Mouse (Mus musculus) MEL-GATA-1-ER (cell line): ENCODE measurements around the gene 1600002K03Rik.
A peak's percentile ranks its signal among the peaks of the same experiment; 100 is the strongest.
"Not testable (repeated sequence)": the region's sequence is repeated elsewhere in the genome, so short reads cannot be mapped to it uniquely, and the experiment has no call there.

Experiments
- DNase-seq: peaks from one replicate; pipeline ENCODE4 v3.0.0-alpha.2; 2012; ENCODE audit warnings: low read depth; ENCODE audit errors: extremely low read depth

Gene 1600002K03Rik

DNA sequence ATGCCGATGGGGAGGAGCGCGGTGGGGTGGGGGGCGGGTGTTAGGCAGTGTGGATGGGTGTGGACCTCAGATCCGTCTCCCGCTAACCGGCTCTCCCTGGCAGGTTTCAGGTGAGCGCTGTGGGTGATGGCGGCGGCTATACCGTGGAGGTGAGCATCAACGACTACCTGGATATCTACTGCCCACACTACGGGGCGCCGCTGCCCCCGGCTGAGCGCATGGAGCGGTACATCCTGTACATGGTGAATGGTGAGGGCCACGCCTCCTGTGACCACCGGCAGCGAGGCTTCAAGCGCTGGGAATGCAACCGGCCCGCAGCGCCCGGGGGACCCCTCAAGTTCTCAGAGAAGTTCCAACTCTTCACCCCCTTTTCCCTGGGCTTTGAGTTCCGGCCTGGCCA lies 13.9 kb downstream of the 1600002K03Rik start:
- no peak for DNase-seq

GRCm38 (mm10) chr10:80187739-80188138 lies 15.0 kb downstream of the 1600002K03Rik start:
- no peak for DNase-seq

DNA sequence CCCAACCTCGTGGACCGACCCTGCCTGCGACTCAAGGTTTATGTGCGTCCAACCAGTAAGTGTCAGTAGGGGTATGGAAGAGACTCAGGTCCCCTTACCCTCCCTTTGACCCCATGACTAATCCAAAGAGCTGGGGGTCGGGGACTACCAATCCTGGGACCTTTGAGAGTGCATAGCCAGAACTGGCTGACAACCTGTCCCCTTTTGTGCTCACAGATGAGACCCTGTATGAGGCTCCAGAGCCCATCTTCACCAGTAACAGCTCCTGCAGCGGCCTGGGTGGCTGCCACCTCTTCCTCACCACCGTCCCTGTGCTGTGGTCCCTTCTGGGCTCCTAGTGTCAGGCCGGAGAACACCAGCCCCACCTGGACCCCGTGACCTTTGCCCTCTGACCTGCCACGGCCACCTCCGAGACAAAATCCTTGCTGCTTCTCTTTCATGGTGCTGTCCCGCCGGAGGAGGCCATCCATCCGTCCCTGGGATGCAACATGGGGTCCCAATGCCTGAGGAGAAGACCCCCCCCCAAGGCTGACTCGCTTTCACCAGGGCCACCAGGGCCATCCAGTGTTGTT lies 15.8 kb downstream of the 1600002K03Rik start:
- DNase-seq = no peak

- no peak for DNase-seq
Measured at GRCm38 (mm10) chr10:80189999-80190398, 17.3 kb downstream of the 1600002K03Rik start.

- no peak for DNase-seq
Measured at GRCm38 (mm10) chr10:80190491-80191051, 17.8 kb downstream of the 1600002K03Rik start.

DNA sequence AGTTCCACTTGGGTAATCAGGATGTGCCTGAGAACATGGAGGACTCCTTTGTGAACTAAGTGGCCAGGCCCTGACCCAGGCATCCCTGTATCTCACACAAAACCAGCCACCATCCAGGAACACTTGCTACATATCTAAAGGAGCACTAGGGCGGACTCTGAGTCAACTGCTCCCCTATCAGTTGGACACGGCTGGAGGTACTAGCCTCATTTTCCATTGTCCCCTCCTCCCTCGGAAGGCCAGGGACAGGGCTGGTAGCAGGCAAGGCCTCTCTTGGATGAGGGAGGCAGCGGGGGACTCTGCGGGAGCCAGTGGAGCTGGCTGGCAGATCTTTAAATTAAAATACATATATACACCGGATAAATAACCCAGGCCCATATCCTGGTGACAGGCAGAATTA lies 21.2 kb downstream of the 1600002K03Rik start:
- DNase-seq = no peak

DNA sequence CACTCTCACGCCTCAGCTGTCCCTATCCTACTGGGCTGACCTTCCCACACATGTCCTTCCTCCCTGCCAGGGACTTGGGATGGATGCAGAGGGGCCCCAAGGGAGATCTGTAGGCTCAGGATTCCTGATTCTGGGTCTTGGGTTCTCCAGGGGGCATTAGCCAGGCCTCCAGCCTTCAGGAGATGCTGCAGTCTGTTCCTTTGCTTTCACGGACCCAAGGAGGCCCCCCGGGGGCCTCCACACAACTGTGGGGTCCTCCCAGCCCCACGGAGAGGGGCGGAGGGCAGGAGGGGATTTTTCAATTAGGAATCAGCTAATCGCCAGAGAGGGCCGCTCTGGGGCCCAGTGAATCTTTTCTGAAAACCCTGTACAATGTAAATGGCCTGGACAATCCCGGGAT lies 21.7 kb downstream of the 1600002K03Rik start:
- no peak for DNase-seq

DNA sequence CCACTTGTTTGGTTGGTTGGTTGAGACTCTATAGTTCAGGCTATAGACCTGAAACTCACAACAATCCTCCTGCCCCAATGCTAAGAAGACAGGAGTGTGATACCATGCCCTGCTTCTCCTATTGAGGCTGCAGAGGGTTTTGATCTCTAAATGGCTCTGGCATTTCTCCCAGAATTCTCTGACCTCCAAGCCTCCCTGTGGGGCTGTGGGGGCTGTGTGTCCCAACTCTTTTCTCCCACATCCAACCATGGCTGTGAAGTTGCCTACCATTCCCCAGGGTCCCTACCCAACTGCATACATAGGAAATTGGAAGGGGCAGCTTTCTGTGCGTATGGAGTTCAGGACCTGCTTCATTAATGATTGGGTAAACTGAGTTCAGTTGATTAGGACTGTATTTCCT lies 23.4 kb downstream of the 1600002K03Rik start:
- no peak for DNase-seq

DNA sequence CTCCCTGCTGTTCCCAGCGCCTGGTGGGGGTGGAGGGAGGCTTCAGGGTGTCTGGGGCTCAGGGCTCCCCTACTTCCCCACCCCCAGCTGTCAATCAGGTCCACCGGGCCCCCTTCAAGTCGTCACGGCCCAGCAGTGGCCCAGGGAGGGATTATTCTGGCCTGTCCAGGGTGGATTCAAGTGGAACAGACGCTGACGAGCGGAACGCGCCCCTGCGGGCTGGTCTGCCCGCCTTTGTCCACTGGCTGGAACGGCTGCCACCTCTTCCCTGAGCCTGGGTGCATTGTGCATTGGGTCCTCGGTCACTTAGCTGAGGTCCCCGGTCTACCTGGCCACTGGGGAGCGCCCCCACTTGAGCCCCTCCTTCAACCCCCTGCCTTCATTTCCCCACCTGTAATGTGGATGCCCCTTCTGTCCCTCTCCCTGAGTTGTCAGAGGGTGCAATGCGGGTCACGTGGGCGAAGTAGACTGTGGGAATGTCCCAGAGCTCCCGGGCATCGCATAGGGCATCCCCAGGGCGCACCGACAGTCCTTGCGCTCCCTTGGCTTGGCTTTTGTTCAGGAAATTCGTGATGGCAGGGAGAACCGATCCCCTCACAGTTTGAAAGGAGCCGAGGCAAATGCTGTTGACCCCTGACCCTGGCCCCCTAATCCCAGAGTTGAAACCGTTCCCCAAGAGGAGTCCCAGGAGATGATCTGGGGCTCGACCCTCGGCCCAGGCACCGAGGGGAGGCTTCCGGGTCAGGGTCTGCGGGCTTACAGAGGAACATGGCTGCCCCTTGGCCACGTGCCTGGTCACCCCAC lies 24.2 kb downstream of the 1600002K03Rik start:
- DNase-seq = no peak

DNA sequence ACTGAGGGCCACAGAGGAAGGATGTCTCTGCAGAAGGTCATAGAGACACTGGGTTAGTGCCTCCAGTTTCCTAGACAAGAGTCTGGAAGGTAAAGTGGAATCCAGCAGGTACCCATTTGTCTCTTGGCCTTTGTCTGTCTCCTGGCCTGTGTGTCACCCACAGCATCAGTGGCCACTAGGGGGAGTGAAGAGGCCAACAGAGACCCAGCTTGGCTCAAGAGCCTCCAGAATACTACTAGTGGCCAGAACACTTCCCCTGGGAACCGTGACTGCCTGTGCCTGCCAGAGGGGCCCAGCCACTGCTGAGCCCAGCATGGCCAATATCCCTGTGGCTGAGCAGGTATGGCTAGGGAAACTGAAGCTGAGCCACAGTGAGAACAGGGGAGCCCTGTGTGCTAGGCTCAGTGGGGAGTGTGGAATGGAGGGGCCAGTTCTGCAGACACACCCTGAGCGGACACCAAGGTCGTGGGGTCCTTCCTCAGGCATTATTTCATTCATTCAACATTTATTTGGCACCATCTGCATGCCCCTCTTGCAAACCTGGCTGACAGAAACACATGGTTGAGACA lies 26.8 kb downstream of the 1600002K03Rik start:
- peak; percentile 53 for DNase-seq

DNA sequence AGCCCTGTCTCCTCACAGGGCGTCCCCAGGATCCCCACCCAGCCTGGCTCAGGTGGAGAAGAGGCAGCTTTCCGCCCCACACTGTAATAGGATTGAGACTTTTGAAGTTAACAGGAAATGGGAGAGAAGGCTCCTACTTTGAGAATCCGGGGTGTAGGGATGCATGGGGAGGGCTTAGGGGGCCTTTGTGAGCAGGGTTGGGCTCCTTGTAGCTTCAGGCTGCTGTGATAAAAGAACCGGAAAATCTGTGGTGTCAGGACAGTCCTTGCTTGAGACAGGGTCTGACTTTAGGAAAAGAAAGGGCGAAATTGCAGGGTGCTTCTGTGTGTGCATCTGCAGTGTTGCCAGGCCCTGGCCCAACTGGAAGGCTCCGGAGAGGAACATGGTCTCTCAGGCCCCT lies 27.7 kb downstream of the 1600002K03Rik start:
- no peak for DNase-seq

DNA sequence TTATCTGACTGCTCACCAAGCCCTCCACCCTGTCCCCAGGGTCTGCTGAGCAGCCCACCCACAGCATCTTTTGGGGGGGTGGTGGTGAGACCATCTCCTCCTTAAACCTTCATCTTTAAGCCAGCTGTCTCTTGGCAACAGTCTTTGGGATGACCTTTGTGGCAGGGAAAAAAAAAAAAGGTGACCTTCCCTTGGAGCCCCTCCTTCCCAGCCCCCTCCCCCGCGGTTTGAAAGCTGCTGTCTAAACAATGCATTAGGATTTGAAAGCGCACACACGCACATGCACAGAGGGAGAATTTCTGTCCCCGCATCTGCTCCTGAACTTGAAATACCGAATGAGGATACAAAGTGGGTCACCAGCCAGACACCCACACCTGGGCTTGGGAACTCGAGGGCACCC lies 31.3 kb downstream of the 1600002K03Rik start:
- DNase-seq = no peak

DNA sequence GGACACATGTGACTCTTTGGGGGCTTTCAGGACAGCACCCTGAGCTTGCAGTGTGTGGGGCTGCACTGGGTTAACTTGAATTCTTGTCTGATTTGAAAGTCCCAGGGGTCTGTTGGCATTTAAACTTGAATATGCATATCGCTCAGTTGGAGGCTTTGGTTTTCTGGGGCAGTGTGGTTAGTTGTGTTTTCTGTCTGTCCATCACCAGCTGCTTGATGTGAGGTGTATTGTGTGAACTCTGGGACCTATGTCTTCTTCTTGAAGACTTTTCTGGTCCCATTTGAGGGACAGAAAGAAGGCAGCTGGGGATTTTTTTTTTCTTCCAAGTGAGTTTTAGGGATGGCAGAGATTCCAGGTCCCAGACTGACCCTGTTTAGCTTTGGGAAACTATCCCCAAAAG lies 34.5 kb downstream of the 1600002K03Rik start:
- no peak for DNase-seq

DNA sequence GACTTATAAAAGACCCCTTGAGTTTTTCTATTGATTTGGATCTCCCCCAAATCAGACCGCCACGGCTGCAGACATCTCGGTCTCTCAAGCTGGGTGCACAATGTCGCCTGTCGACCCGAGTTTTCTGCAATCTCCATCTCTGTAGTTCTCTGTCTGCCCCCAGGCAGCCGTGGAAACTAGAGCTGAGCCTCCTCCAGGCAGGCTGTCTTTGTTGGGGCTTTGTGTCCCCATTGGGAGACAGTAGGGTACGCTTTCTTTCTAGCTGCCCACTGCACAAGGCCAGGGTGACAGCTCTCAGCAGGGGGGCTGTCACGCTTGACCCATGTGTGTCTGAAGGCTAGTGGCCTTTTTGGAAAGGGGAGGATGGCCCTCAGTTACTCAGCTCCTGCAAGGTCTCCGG lies 34.9 kb downstream of the 1600002K03Rik start:
- DNase-seq = no peak

DNA sequence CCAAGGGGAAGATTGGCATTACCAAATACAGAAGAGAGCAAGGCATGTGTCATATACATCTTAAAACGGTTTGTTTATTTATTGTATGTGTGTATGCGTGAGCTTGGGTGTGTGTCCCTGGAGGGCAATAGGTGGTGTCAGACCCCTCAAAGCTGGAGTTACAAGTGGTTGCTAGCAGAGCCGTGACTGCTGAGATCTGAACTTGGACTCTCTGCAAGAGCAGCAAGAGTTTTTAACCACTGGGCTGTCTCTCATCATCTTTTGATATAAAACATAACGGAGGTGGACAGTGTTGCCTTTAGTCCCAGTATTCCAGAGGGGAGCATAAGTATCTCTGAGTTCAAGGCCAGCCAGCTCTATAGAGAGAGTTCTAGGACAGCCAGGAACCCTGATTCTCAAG lies 35.5 kb downstream of the 1600002K03Rik start:
- DNase-seq = no peak

- DNase-seq = no peak
Measured at GRCm38 (mm10) chr10:80208841-80209371, 36.2 kb downstream of the 1600002K03Rik start.

- DNase-seq = not testable (repeated sequence)
Measured at GRCm38 (mm10) chr10:80211547-80212103, 38.9 kb downstream of the 1600002K03Rik start.

- no peak for DNase-seq
Measured at GRCm38 (mm10) chr10:80215048-80215772, 42.5 kb downstream of the 1600002K03Rik start.

DNA sequence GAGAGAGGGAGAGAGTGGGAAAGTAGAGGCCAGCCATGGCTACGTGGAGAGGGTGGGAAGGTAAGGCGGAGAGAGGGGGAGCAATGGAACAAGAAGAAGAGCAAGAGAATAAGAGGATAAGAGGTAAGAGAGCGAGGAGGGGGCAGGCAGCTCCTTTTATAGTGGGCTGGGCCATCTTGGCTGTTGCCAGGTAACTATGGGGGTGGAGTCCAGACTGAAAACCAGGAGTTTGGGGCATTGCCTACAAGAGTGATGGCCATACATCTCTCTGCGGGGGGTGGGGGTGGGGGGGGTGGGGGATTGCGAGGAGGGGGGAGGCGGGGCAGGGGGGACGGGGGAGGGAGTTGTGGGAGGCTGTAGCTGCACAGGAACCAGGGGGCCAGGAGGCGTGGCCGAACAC lies 47.9 kb downstream of the 1600002K03Rik start:
- DNase-seq = no peak

DNA sequence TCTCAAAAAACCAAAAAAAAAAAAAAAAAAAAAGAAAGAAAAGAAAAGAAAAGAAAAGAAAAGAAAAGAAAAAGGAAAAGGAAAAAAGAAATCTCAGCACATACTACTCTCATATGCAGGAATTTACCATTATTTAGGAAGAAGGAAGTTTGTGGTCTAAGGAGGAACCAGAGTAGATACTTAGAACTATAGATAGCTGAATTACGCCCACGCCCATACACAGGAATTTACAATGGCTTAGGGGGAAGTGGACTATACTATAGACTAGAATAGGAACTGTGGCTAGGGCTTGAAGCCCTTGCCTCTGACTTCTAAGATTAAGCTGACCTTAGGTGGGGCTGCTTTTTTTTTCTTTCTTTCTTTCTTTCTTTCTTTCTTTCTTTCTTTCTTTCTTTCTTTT lies 50.4 kb downstream of the 1600002K03Rik start:
- DNase-seq = peak; percentile 64
